Mouse (Mus musculus): Measurements from ENCODE around the gene Prpf18.

- TF ChIP-seq GATA1 (IDR thresholded peaks at IDR 0.05; ENCODE audit: borderline replicate concordance, low read length): no peak
- TF ChIP-seq FLI1 (IDR thresholded peaks at IDR 0.05; ENCODE audit: low read length): no peak
Measured at GRCm38 (mm10) chr2:4649646-4650045, 2.3 kb downstream of the Prpf18 start.

Data from megakaryocyte, embryonic 14.5 days (primary cell).